Mouse (Mus musculus) bone marrow, adult 2 months (tissue): ENCODE results near the gene Dsn1. TPM values are rescaled to one million over a fixed set of nuclear protein-coding genes. Genes with fewer than 3 reads are reported as not detected.

Experiments used
- H3K27ac ChIP-seq: fragments of 200-500 bp; 2 replicates; pipeline ENCODE4 v1.5.1; 2012; ENCODE audit warnings: low read depth, mild to moderate bottlenecking, control low read depth, inconsistent platforms, low read length; ENCODE audit not compliant: control insufficient read depth, poor library complexity, insufficient read depth
- H3K4me1 ChIP-seq: fragments of 200-500 bp; 2 replicates; pipeline ENCODE4 v1.6.1; 2011; ENCODE audit warnings: low read length; ENCODE audit not compliant: control insufficient read depth, insufficient read depth
- H3K4me3 ChIP-seq: fragments of 200-500 bp; replicated peaks from 2 replicates; pipeline ENCODE3; 2011; ENCODE audit warnings: mild to moderate bottlenecking, low read depth, low read length, control low read depth; ENCODE audit not compliant: control insufficient read depth
- CTCF ChIP-seq: fragments of 200-500 bp; IDR thresholded peaks from 2 replicates; pipeline ENCODE4 v1.5.1; 2011; ENCODE audit warnings: low read length, control low read depth; ENCODE audit not compliant: control insufficient read depth, insufficient read depth
- POLR2A ChIP-seq: fragments of 200-500 bp; IDR thresholded peaks from 2 replicates; pipeline ENCODE4 v1.6.1; 2011; ENCODE audit warnings: low read depth, mild to moderate bottlenecking, control low read depth, low read length, borderline replicate concordance; ENCODE audit not compliant: control insufficient read depth
- WGBS: fragments of 180-500 bp; shearing (Covaris S2); methylation state at CpG from one replicate; pipeline ENCODE4 v1.1.7; 2018; 5-methylcytosine and 5-hydroxymethylcytosine counted together
- polyA plus RNA-seq: library from polyadenylated mRNA; stranded (reverse); fragments of >200 nt; gene quantifications from 2 replicates; pipeline ENCODE4 v1.2.4, GENCODE M21; 2011; ENCODE audit warnings: low replicate concordance; ENCODE audit not compliant: missing spikeins, insufficient read depth, insufficient read length

The Dsn1 gene
- polyA plus RNA-seq, 1 experiment, result 17.2 TPM

DNA sequence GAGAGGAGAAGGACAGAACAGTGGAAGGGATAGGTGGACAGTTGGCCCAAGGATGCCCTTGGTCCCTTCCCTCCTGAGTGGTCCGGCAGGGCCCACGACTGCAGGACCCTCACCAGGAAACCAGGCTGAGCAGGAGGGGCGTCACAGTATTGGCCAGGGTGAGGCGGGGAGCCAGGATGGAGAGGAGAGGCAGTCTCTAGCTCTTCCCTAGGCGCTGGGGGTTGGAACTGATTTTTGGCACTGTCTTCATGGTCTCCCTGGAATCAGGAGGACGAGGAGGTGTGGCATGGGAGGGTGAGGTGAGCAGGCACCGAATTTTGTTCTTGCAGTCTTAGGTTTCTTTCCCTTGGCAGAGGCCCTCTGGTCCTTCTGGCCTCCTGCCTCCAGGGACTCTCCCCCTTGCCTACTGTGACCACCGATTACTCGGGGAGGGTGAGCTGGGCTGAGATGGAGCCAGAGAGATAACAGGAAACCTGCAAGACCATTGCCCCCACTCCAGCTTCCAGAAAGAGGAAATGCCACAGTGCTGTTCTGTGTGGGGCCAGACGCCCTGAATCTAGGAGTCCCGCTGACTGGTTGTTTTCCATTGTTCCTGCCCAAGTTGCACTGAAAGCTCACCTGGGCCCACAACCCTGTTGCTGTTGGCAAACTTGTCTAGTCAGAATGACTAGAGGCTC, 3.8 kb upstream of the Dsn1 start:
- H3K4me3 ChIP-seq, result no peak overlapping the region
- TF ChIP-seq POLR2A (no peak), CTCF (no peak)
- H3K4me1 ChIP-seq, result peaks cover 6% of the 10 kb centered on the region
- WGBS, result 21% methylated on average over 11 of the region's 11 CpGs
- no peak overlapping the region for H3K27ac ChIP-seq

DNA sequence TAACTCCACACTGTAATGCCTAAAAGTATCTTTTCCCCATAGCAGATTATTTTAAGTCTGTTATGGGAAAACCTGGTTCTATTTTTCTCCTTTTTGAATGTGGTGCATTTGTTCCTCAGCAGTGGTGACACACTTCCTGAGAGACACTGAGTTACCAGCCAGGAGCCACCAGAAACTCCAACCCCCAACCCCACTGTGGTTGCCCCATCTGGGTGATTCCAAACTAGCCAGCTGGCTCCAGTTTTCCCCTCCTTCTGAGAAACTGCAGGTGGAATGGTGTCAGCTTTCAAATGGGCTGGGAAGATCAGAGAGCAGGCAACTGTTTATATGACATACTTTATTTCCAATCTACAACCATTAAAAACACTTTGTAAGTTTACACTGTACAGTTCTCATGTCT, 3.2 kb upstream of the Dsn1 start:
- Histone ChIP-seq H3K27ac (no peak overlapping the region), H3K4me3 (no peak overlapping the region), H3K4me1 (peaks cover 6% of the 10 kb centered on the region)
- TF ChIP-seq CTCF (no peak), POLR2A (no peak)

GRCm38 (mm10) chr2:157008509-157008908, 1.6 kb upstream of the Dsn1 start:
- no peak for TF ChIP-seq CTCF
- no peak for TF ChIP-seq POLR2A
- no peak overlapping the region for H3K4me3 ChIP-seq
- H3K27ac ChIP-seq, result no peak overlapping the region
- H3K4me1 ChIP-seq, result peaks cover 6% of the 10 kb centered on the region

DNA sequence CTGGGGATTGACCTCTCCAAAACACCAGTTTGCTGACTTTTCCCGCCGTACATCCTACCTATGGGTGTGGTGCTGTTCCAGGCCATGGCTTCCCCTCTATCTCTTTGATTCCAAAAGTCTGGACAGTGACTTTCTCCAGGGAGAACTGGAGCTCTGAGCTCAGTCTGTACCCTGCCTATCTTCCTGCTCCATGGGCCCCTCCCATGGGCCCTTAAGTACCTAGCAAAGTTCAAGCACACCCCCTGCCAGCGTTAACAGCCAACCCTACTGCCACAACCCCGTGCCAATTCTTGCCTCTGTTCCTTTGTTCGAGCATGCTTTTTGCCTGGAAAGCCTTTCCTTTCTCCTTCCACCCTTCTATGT, 261 bp upstream of the Dsn1 start:
- Histone ChIP-seq H3K27ac (peak overlapping the region; percentile 56), H3K4me1 (peaks cover 6% of the 10 kb centered on the region), H3K4me3 (peak overlapping the region; percentile 98)
- TF ChIP-seq CTCF (no peak), POLR2A (no peak)
- 29% methylated on average over 5 of the region's 5 CpGs for WGBS

- Histone ChIP-seq H3K4me1 (peaks cover 4% of the 10 kb centered on the region; the same call in 1 of the 2 replicates), H3K4me3 (no peak overlapping the region), H3K27ac (no peak overlapping the region)
- no peak for TF ChIP-seq CTCF
- 94% methylated on average over 4 of the region's 4 CpGs for WGBS
Observed at GRCm38 (mm10) chr2:157002321-157002720, 4.6 kb downstream of the Dsn1 start.

DNA sequence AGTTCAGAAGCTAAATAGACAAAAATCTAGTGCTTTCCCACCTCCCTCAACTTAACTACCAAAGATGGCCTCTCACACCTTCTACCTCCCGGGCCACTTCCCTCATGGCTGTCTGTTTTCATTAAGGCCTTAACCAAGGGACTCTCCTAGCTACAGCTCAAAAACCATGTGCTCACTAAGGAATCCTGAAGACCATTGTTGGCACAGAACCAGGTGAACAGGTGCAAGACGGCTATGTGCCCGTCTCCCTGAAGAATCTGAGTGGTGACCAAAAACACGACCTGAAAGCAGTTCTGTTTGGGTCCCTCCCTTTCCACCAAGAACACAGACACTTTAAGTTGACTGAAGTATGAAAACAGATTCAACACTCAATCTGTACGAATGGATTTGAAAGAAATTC, 8.7 kb downstream of the Dsn1 start:
- no peak for TF ChIP-seq CTCF
- TF ChIP-seq POLR2A, result no peak
- Histone ChIP-seq H3K4me3 (no peak overlapping the region), H3K4me1 (no peaks in the 10 kb centered on the region), H3K27ac (no peak overlapping the region)
- WGBS, result 93% methylated on average over 5 of the region's 5 CpGs

DNA sequence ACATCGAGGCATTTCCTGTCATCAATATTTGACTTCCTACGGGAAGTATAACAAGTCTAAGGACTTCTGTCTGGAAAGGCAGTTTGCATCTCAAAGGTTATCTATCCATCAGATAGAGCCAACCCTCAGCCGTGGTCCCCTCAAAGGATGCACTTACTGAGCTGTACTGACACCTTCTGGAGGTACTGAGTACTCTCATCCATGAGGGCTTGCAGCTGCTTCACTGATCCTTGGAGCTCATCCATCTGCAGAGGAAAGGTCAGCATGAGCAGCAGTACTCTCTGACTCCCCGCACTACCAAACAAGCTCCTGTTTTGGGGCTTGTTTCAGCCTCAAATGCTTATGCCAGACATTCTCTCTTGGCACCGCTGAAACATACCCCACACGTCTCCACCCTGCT, 10.4 kb downstream of the Dsn1 start:
- H3K4me1 ChIP-seq, result no peaks in the 10 kb centered on the region
- WGBS, result 72% methylated on average over 6 of the region's 6 CpGs
- no peak overlapping the region for H3K4me3 ChIP-seq
- TF ChIP-seq POLR2A (no peak), CTCF (peak; percentile 43)
- no peak overlapping the region for H3K27ac ChIP-seq

DNA sequence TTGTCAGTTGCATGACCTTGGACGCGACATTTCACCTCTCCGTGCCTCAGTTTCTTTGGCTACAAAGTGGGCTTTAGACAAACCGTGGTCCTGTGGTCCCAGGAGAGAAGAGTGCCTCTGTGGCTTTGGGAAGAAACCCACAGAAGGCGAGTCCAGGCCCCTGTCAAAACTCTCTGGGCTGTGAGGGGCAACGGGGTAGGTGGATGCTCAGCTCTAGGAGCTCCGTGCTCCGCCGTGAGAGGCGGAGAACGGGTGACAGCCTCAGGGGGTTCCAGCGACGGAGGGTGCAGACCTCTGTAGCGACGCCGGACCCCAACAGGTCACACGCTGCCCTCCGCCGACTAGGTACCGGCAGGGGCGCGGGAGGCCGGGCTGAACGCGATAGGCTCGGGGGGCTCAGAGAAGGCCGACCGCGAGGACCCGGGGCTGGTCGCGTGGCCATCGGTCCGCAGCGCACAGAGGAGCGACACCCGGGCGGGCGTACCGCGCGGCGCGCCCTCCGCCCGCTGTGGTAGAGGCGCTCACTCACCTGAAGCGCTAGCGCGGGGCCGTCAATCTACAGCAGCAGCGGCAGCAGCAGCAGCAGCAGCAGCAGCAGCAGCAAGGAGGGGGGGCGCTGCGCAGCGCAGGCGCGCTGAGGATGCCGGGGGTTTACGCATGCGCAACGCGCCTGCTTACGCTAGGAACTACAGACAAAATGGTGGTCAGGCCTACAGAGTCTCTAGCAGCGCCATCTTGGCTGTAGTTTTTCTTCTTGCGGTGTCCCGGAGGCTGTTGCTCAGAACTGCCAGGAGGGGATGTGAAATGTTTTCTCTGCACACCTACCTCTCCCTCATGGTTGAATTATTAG, 15.3 kb downstream of the Dsn1 start, which contains the start of gene Ndrg3:
Gene Ndrg3, minus strand, starts transcription at position 587 of the 850 bp plus-strand sequence.
- Histone ChIP-seq H3K4me3 (peak within 1 kb of the TSS; percentile 85), H3K4me1 (no peaks in the 10 kb centered on the region), H3K27ac (peak within 1 kb of the TSS; percentile 44)
- TF ChIP-seq POLR2A, result peak; percentile 50; the same call in 1 of the 2 replicates
- peak; percentile 36; the same call in 1 of the 2 replicates for TF ChIP-seq CTCF
- under 1% methylated on average over 66 of the region's 66 CpGs for WGBS
